Mouse (Mus musculus) embryonic facial prominence, embryonic 14.5 days (tissue): ENCODE data around the gene Pign. TPM values are rescaled to one million over a fixed set of nuclear protein-coding genes. Genes with fewer than 3 reads are reported as not detected.

ENCODE experiments used
- ATAC-seq: fragments of 200-750 bp; cut with Nextera tagmentation; 2 replicates; pipeline ENCODE4 v1.8.0; 2017; ENCODE audit warnings: low read depth, moderate number of reproducible peaks, moderate TSS enrichment
- DNase-seq: peaks from one replicate; pipeline ENCODE4 v3.0.0-alpha.2; 2015; ENCODE audit warnings: low spot score
- H3K27ac ChIP-seq: fragments of 300-500 bp; sonication (generic); replicated peaks from 2 replicates; pipeline ENCODE4 v1.5.1; 2014; ENCODE audit warnings: low read depth, mild to moderate bottlenecking, low read length, moderate library complexity
- H3K27me3 ChIP-seq: fragments of 300-500 bp; sonication (generic); replicated peaks from 2 replicates; pipeline ENCODE4 v1.6.1; 2014; ENCODE audit warnings: low read length; ENCODE audit not compliant: control insufficient read depth, insufficient read depth
- H3K36me3 ChIP-seq: fragments of 300-500 bp; sonication (generic); 2 replicates; pipeline ENCODE4 v1.6.1; 2014; ENCODE audit warnings: low read length, mixed read lengths; ENCODE audit not compliant: control insufficient read depth, insufficient read depth
- H3K4me1 ChIP-seq: fragments of 300-500 bp; sonication (generic); 2 replicates; pipeline ENCODE4 v1.6.1; 2014; ENCODE audit warnings: antibody characterized with exemption, low read length; ENCODE audit not compliant: control insufficient read depth, insufficient read depth
- H3K4me2 ChIP-seq: fragments of 300-500 bp; sonication (generic); 2 replicates; pipeline ENCODE4 v1.6.1; 2014; ENCODE audit warnings: low read depth, mild to moderate bottlenecking, low read length, moderate library complexity, mixed read lengths
- H3K4me3 ChIP-seq: fragments of 300-500 bp; sonication (generic); 2 replicates; pipeline ENCODE4 v1.5.1; 2014; ENCODE audit warnings: low read depth, mild to moderate bottlenecking, low read length
- H3K9ac ChIP-seq: fragments of 300-500 bp; sonication (generic); 2 replicates; pipeline ENCODE4 v1.6.1; 2014; ENCODE audit warnings: low read depth, mild to moderate bottlenecking, low read length, moderate library complexity, mixed read lengths
- H3K9me3 ChIP-seq: fragments of 300-500 bp; sonication (generic); 2 replicates; pipeline ENCODE4 v1.6.1; 2016; ENCODE audit warnings: low read length; ENCODE audit not compliant: control insufficient read depth
- WGBS: fragments of 180-500 bp; shearing (Covaris S2); extraction: QIAGEN DNeasy Blood & Tissue Kit; methylation state at CpG from one replicate; pipeline ENCODE4 v1.1.7; 2014; 5-methylcytosine and 5-hydroxymethylcytosine counted together
- polyA plus RNA-seq: library from polyadenylated mRNA; unstranded; fragments of >200 nt; fragmentation: Nextera tagmentation; extraction: Ambion mirVana; gene quantifications from 2 replicates; pipeline ENCODE4 v1.2.1, GENCODE M21; 2014

The Pign gene
- polyA plus RNA-seq, 1 experiment from 2014 or later: 13.1 TPM

GRCm38 (mm10) chr1:105589673-105590072, 73.8 kb downstream of the Pign start:
- no peaks in the 10 kb centered on the region for H3K4me1 ChIP-seq
- H3K36me3 ChIP-seq: peaks cover 26% of the 10 kb centered on the region
- DNase-seq (no peak), ATAC-seq (no peak)
- no peaks in the 10 kb centered on the region for H3K27me3 ChIP-seq
- H3K9me3 ChIP-seq: no peaks in the 10 kb centered on the region
- H3K27ac ChIP-seq: no peak overlapping the region
- 80% methylated on average over 2 of the region's 2 CpGs for WGBS
- no peak overlapping the region for H3K4me2 ChIP-seq
- H3K4me3 ChIP-seq: no peak overlapping the region
- no peak overlapping the region for H3K9ac ChIP-seq

GRCm38 (mm10) chr1:105588697-105589096, 74.8 kb downstream of the Pign start:
- Histone ChIP-seq H3K4me2 (no peak overlapping the region), H3K9me3 (no peaks in the 10 kb centered on the region), H3K27me3 (no peaks in the 10 kb centered on the region), H3K27ac (no peak overlapping the region), H3K4me3 (no peak overlapping the region), H3K9ac (no peak overlapping the region), H3K4me1 (no peaks in the 10 kb centered on the region), H3K36me3 (peaks cover 28% of the 10 kb centered on the region)
- 85% methylated on average over 5 of the region's 5 CpGs for WGBS
- DNase-seq: no peak
- no peak for ATAC-seq

- Histone ChIP-seq H3K27ac (no peak overlapping the region), H3K27me3 (no peaks in the 10 kb centered on the region), H3K4me1 (no peaks in the 10 kb centered on the region), H3K9ac (no peak overlapping the region), H3K4me2 (no peak overlapping the region), H3K9me3 (no peaks in the 10 kb centered on the region), H3K36me3 (peaks cover 39% of the 10 kb centered on the region), H3K4me3 (no peak overlapping the region)
- no peak for ATAC-seq
- 67% methylated on average over 1 of the region's 1 CpGs for WGBS
- no peak for DNase-seq
Measured at GRCm38 (mm10) chr1:105582800-105583199, 80.7 kb downstream of the Pign start.

- no peak overlapping the region for H3K4me3 ChIP-seq
- no peak overlapping the region for H3K4me2 ChIP-seq
- no peaks in the 10 kb centered on the region for H3K4me1 ChIP-seq
- no peaks in the 10 kb centered on the region for H3K9me3 ChIP-seq
- no peak for DNase-seq
- H3K27me3 ChIP-seq: no peaks in the 10 kb centered on the region
- H3K36me3 ChIP-seq: peaks cover 31% of the 10 kb centered on the region
- no peak overlapping the region for H3K27ac ChIP-seq
- ATAC-seq: no peak
- 93% methylated on average over 2 of the region's 2 CpGs for WGBS
- no peak overlapping the region for H3K9ac ChIP-seq
Measured at GRCm38 (mm10) chr1:105580909-105581308, 82.6 kb downstream of the Pign start.

- no peak for ATAC-seq
- WGBS: 81% methylated on average over 3 of the region's 3 CpGs
Measured at GRCm38 (mm10) chr1:105566051-105566450, 97.4 kb downstream of the Pign start.

GRCm38 (mm10) chr1:105564289-105564688, 99.2 kb downstream of the Pign start:
- no peak for ATAC-seq
- no peak overlapping the region for H3K27ac ChIP-seq
- no peaks in the 10 kb centered on the region for H3K9me3 ChIP-seq
- no peak overlapping the region for H3K4me2 ChIP-seq
- WGBS: 98% methylated on average over 1 of the region's 1 CpGs
- DNase-seq: no peak
- H3K4me1 ChIP-seq: no peaks in the 10 kb centered on the region
- no peak overlapping the region for H3K4me3 ChIP-seq
- no peak overlapping the region for H3K9ac ChIP-seq
- peaks cover 8% of the 10 kb centered on the region; the same call in 1 of the 2 replicates for H3K36me3 ChIP-seq
- H3K27me3 ChIP-seq: no peaks in the 10 kb centered on the region

More at GRCm38 (mm10) chr1:105566051-105566450, 97.4 kb downstream of the Pign start:
- Histone ChIP-seq H3K36me3 (peaks cover 8% of the 10 kb centered on the region; the same call in 1 of the 2 replicates), H3K4me1 (no peaks in the 10 kb centered on the region), H3K4me3 (no peak overlapping the region), H3K27ac (no peak overlapping the region), H3K4me2 (no peak overlapping the region), H3K27me3 (no peaks in the 10 kb centered on the region), H3K9me3 (no peaks in the 10 kb centered on the region), H3K9ac (no peak overlapping the region)
- no peak for DNase-seq

- ATAC-seq: no peak
- 81% methylated on average over 2 of the region's 2 CpGs for WGBS
Measured at GRCm38 (mm10) chr1:105563821-105564220, 99.7 kb downstream of the Pign start.

GRCm38 (mm10) chr1:105556078-105556477, 107.4 kb downstream of the Pign start:
- ATAC-seq: no peak
- no peak overlapping the region for H3K9ac ChIP-seq
- no peak overlapping the region for H3K27ac ChIP-seq
- no peaks in the 10 kb centered on the region for H3K27me3 ChIP-seq
- H3K4me1 ChIP-seq: no peaks in the 10 kb centered on the region
- H3K9me3 ChIP-seq: no peaks in the 10 kb centered on the region
- H3K4me3 ChIP-seq: no peak overlapping the region
- no peaks in the 10 kb centered on the region for H3K36me3 ChIP-seq
- DNase-seq: no peak
- no peak overlapping the region for H3K4me2 ChIP-seq

More at GRCm38 (mm10) chr1:105563821-105564220, 99.7 kb downstream of the Pign start:
- H3K4me3 ChIP-seq: no peak overlapping the region
- no peaks in the 10 kb centered on the region for H3K9me3 ChIP-seq
- DNase-seq: no peak
- no peak overlapping the region for H3K9ac ChIP-seq
- peaks cover 8% of the 10 kb centered on the region; the same call in 1 of the 2 replicates for H3K36me3 ChIP-seq
- no peaks in the 10 kb centered on the region for H3K4me1 ChIP-seq
- no peaks in the 10 kb centered on the region for H3K27me3 ChIP-seq
- H3K27ac ChIP-seq: no peak overlapping the region
- no peak overlapping the region for H3K4me2 ChIP-seq

GRCm38 (mm10) chr1:105555192-105555718, 108.2 kb downstream of the Pign start:
- Histone ChIP-seq H3K4me3 (no peak overlapping the region), H3K4me2 (no peak overlapping the region), H3K36me3 (no peaks in the 10 kb centered on the region), H3K9me3 (no peaks in the 10 kb centered on the region), H3K27ac (no peak overlapping the region), H3K4me1 (no peaks in the 10 kb centered on the region), H3K9ac (no peak overlapping the region), H3K27me3 (no peaks in the 10 kb centered on the region)
- 71% methylated on average over 1 of the region's 1 CpGs for WGBS
- DNase-seq: no peak
- ATAC-seq: no peak
